Mouse (Mus musculus) C2C12 (cell line): ENCODE results near the gene Slc40a1. TPM values are rescaled to one million over a fixed set of nuclear protein-coding genes. Genes with fewer than 3 reads are reported as not detected.

Experiments
- H3K27me3 ChIP-seq: one replicate; pipeline ENCODE4 v1.6.1; 2011; ENCODE audit not compliant: control insufficient read depth, insufficient read depth, insufficient read length
- H3K36me3 ChIP-seq: one replicate; pipeline ENCODE4 v1.6.1; 2011; ENCODE audit not compliant: control insufficient read depth, insufficient read depth
- H3K4me3 ChIP-seq: one replicate; pipeline ENCODE4 v1.5.1; 2011; ENCODE audit warnings: mild to moderate bottlenecking, control low read depth; ENCODE audit not compliant: poor library complexity, insufficient read depth, severe bottlenecking
- H3K79me2 ChIP-seq: one replicate; pipeline ENCODE4 v1.6.1; 2011; ENCODE audit not compliant: control insufficient read depth, insufficient read depth
- H3K79me3 ChIP-seq: one replicate; pipeline ENCODE4 v1.6.1; 2011; ENCODE audit warnings: low read depth, control low read depth
- H3ac ChIP-seq: one replicate; pipeline ENCODE3; 2011; ENCODE audit warnings: low read depth; ENCODE audit not compliant: control insufficient read depth, insufficient read length
- CEBPB ChIP-seq: IDR thresholded peaks from one replicate; pipeline ENCODE4 v1.6.1; 2011; ENCODE audit warnings: low read depth, mild to moderate bottlenecking, control low read depth, moderate library complexity
- CTCF ChIP-seq: IDR thresholded peaks from one replicate; pipeline ENCODE4 v1.5.1; 2011; ENCODE audit not compliant: control insufficient read depth, insufficient read depth, insufficient read length
- FOSL1 ChIP-seq: IDR thresholded peaks from one replicate; pipeline ENCODE4 v1.8.0; 2011; ENCODE audit warnings: mild to moderate bottlenecking, low read length; ENCODE audit not compliant: poor library complexity, insufficient read depth, severe bottlenecking
- MAX ChIP-seq: IDR thresholded peaks from one replicate; pipeline ENCODE4 v1.6.1; 2011; ENCODE audit warnings: mild to moderate bottlenecking, control low read depth
- MYOD1 ChIP-seq: IDR thresholded peaks from one replicate; pipeline ENCODE4 v1.6.1; 2011; ENCODE audit warnings: low read depth; ENCODE audit not compliant: control insufficient read depth, insufficient read length
- MYOG ChIP-seq: IDR thresholded peaks from one replicate; pipeline ENCODE4 v1.6.1; 2011; ENCODE audit not compliant: control insufficient read depth, insufficient read length; ENCODE audit errors: extremely low read depth
- USF1 ChIP-seq: IDR thresholded peaks from one replicate; pipeline ENCODE4 v1.6.1; 2011; ENCODE audit warnings: low read depth, mild to moderate bottlenecking, control low read depth, moderate library complexity
- long read RNA-seq, 2 experiments: library from polyadenylated mRNA; unstranded; transcript quantifications; one replicate each; pipeline ENCODE4 v2.0.0; 2019 to 2020
- polyA plus RNA-seq: library from polyadenylated mRNA; unstranded; fragments of >200 nt; fragmentation: generic; extraction: Trizol; gene quantifications from one replicate; pipeline ENCODE4 v1.2.1, GENCODE M21; 2012; ENCODE audit warnings: missing spikeins

Slc40a1 gene
- polyA plus RNA-seq: 0.94 TPM
- long read RNA-seq, experiment 1, transcript Slc40a1-201 (8 exons, 3,370 nt): major isoform, 9 of 10 reads
- long read RNA-seq, experiment 1, partial matches to known transcripts: 0 of 10 reads
- long read RNA-seq, experiment 1, other reads (novel, unspliced or antisense): 1 of 10 reads
- long read RNA-seq, experiment 2, transcript Slc40a1-201 (8 exons, 3,370 nt): major isoform, 6 of 6 reads
- long read RNA-seq, experiment 2, partial matches to known transcripts: 0 of 6 reads
- long read RNA-seq, experiment 2, other reads (novel, unspliced or antisense): 0 of 6 reads

GRCm38 (mm10) chr1:45926393-45926763 is at the start of gene Slc40a1:
Gene Slc40a1 (minus strand): TSS chr1:45926523.
- Histone ChIP-seq H3K27me3 (no peaks in the 10 kb centered on the region), H3K79me3 (no peaks in the 10 kb centered on the region), H3K36me3 (no peaks in the 10 kb centered on the region), H3K4me3 (peak within 1 kb of the TSS; percentile 34), H3K79me2 (no peaks in the 10 kb centered on the region), H3ac (no peak within 1 kb of the TSS)
- TF ChIP-seq MYOD1 (no peak), FOSL1 (no peak), CEBPB (no peak), CTCF (no peak), MYOG (no peak), USF1 (no peak), MAX (no peak)

- no peak overlapping the region for H3ac ChIP-seq
- no peaks in the 10 kb centered on the region for H3K79me3 ChIP-seq
- no peaks in the 10 kb centered on the region for H3K36me3 ChIP-seq
- H3K27me3 ChIP-seq: no peaks in the 10 kb centered on the region
- H3K4me3 ChIP-seq: no peak overlapping the region
- no peaks in the 10 kb centered on the region for H3K79me2 ChIP-seq
- TF ChIP-seq FOSL1 (no peak), CTCF (no peak), USF1 (no peak), CEBPB (no peak), MYOD1 (no peak)
Observed at GRCm38 (mm10) chr1:45971314-45971713, 45.0 kb upstream of the Slc40a1 start.

GRCm38 (mm10) chr1:45948988-45949387 is 22.7 kb upstream of the Slc40a1 start:
- no peak for TF ChIP-seq MYOG

GRCm38 (mm10) chr1:45947843-45948242 is 21.5 kb upstream of the Slc40a1 start:
- TF ChIP-seq CTCF (no peak), CEBPB (no peak), MYOD1 (no peak), MYOG (no peak), FOSL1 (no peak), USF1 (no peak), MAX (no peak)
- H3K79me2 ChIP-seq: no peaks in the 10 kb centered on the region
- H3K4me3 ChIP-seq: no peak overlapping the region
- no peaks in the 10 kb centered on the region for H3K36me3 ChIP-seq
- H3K27me3 ChIP-seq: no peaks in the 10 kb centered on the region
- H3K79me3 ChIP-seq: no peaks in the 10 kb centered on the region
- H3ac ChIP-seq: no peak overlapping the region

More at GRCm38 (mm10) chr1:45948988-45949387, 22.7 kb upstream of the Slc40a1 start:
- no peak overlapping the region for H3ac ChIP-seq
- no peaks in the 10 kb centered on the region for H3K36me3 ChIP-seq
- no peaks in the 10 kb centered on the region for H3K79me2 ChIP-seq
- H3K4me3 ChIP-seq: no peak overlapping the region
- H3K27me3 ChIP-seq: no peaks in the 10 kb centered on the region
- H3K79me3 ChIP-seq: no peaks in the 10 kb centered on the region

GRCm38 (mm10) chr1:45931127-45931526 is 4.8 kb upstream of the Slc40a1 start:
- no peaks in the 10 kb centered on the region for H3K79me3 ChIP-seq

GRCm38 (mm10) chr1:45926911-45927310 is 588 bp upstream of the Slc40a1 start:
- no peaks in the 10 kb centered on the region for H3K79me3 ChIP-seq
- TF ChIP-seq MAX (no peak), FOSL1 (no peak), MYOD1 (no peak), CEBPB (no peak), USF1 (no peak), CTCF (no peak), MYOG (no peak)
- no peak overlapping the region for H3K4me3 ChIP-seq
- H3K27me3 ChIP-seq: no peaks in the 10 kb centered on the region
- no peak overlapping the region for H3ac ChIP-seq
- no peaks in the 10 kb centered on the region for H3K36me3 ChIP-seq
- no peaks in the 10 kb centered on the region for H3K79me2 ChIP-seq

More at GRCm38 (mm10) chr1:45931127-45931526, 4.8 kb upstream of the Slc40a1 start:
- peak; percentile 8 for TF ChIP-seq CTCF
- TF ChIP-seq CEBPB: no peak
- no peaks in the 10 kb centered on the region for H3K27me3 ChIP-seq
- H3K36me3 ChIP-seq: no peaks in the 10 kb centered on the region
- no peaks in the 10 kb centered on the region for H3K79me2 ChIP-seq
- no peak overlapping the region for H3K4me3 ChIP-seq
- H3ac ChIP-seq: no peak overlapping the region
